Mouse (Mus musculus) kidney, postnatal 25 days (tissue): ENCODE data around the gene Clcnkb.
A peak's percentile ranks its signal among the peaks of the same experiment; 100 is the strongest.

ENCODE experiments used
- DNase-seq, 2 experiments: peaks; one replicate each; pipeline ENCODE4 v3.0.0; 2021; ENCODE audit warnings: mixed read lengths in 2 of 2

Gene Clcnkb

GRCm38 (mm10) chr4:141404518-141405313, 11.1 kb downstream of the Clcnkb start:
- DNase-seq: peak; percentile 86 to 92

- DNase-seq: peak; percentile 63 to 86
These were observed 15.6 kb downstream of the Clcnkb start for GRCm38 (mm10) chr4:141400171-141400570.

- peak; percentile 73 to 85 for DNase-seq
These were observed 17.3 kb downstream of the Clcnkb start, which contains the start of gene Clcnka for GRCm38 (mm10) chr4:141398545-141398944. Gene Clcnka (minus strand): TSS chr4:141398724.

GRCm38 (mm10) chr4:141397861-141398260, 18.0 kb downstream of the Clcnkb start:
- no peak for DNase-seq

GRCm38 (mm10) chr4:141394751-141395150, 21.1 kb downstream of the Clcnkb start:
- peak in 1 of 2 experiments; percentile 64 for DNase-seq

- no peak for DNase-seq
These were observed 24.5 kb downstream of the Clcnkb start for GRCm38 (mm10) chr4:141391293-141391692.

GRCm38 (mm10) chr4:141389366-141390150, 26.3 kb downstream of the Clcnkb start:
- DNase-seq: peak; percentile 33 to 75

GRCm38 (mm10) chr4:141387933-141388332, 27.9 kb downstream of the Clcnkb start:
- no peak for DNase-seq

GRCm38 (mm10) chr4:141387093-141387784, 28.6 kb downstream of the Clcnkb start:
- DNase-seq: peak; percentile 81 to 91

- DNase-seq: no peak
These were observed 29.7 kb downstream of the Clcnkb start for GRCm38 (mm10) chr4:141386150-141386549.

- DNase-seq: peak; percentile 70 to 74
These were observed 30.5 kb downstream of the Clcnkb start for GRCm38 (mm10) chr4:141385275-141385674.

- peak in 1 of 2 experiments; percentile 36 for DNase-seq
These were observed 33.4 kb downstream of the Clcnkb start for GRCm38 (mm10) chr4:141382406-141382805.

- DNase-seq: no peak
These were observed 36.1 kb downstream of the Clcnkb start for GRCm38 (mm10) chr4:141379674-141380073.

- DNase-seq: no peak
These were observed 43.4 kb downstream of the Clcnkb start for GRCm38 (mm10) chr4:141372426-141372825.

- DNase-seq: peak; percentile 63 to 77
These were observed 47.6 kb downstream of the Clcnkb start, which contains the start of gene Fam131c for GRCm38 (mm10) chr4:141367997-141368791. Gene Fam131c (plus strand): TSS chr4:141368220.

GRCm38 (mm10) chr4:141365876-141366275, 49.9 kb downstream of the Clcnkb start:
- no peak for DNase-seq

GRCm38 (mm10) chr4:141365126-141365525, 50.7 kb downstream of the Clcnkb start:
- peak; percentile 45 to 72 for DNase-seq

- peak; percentile 86 to 93 for DNase-seq
These were observed 52.8 kb downstream of the Clcnkb start for GRCm38 (mm10) chr4:141362937-141363548.

- DNase-seq: peak in 1 of 2 experiments; percentile 51
These were observed 55.0 kb downstream of the Clcnkb start for GRCm38 (mm10) chr4:141360846-141361245.

- no peak for DNase-seq
These were observed 56.6 kb downstream of the Clcnkb start for GRCm38 (mm10) chr4:141359222-141359621.

GRCm38 (mm10) chr4:141357811-141358210, 58.0 kb downstream of the Clcnkb start:
- no peak for DNase-seq
